Mouse (Mus musculus) cerebellum, postnatal 25 days (tissue): ENCODE results near the gene Krt1.

Source experiments
- DNase-seq, 2 experiments: peaks; one replicate each; pipeline ENCODE4 v3.0.0; 2021; ENCODE audit warnings: mixed read lengths in 2 of 2

Krt1 gene

GRCm38 (mm10) chr15:101803052-101803822 is 47.4 kb downstream of the Krt1 start:
- no peak for DNase-seq

- no peak for DNase-seq
These were observed 48.2 kb downstream of the Krt1 start, which contains the start of gene Krt73 for GRCm38 (mm10) chr15:101802296-101802835. Krt73 (minus strand) TSS chr15:101802346.
